Mouse (Mus musculus): ENCODE measurements around the gene Prdm13. TPM values are rescaled to one million over a fixed set of nuclear protein-coding genes. Genes with fewer than 3 reads are reported as not detected.
A peak's percentile ranks its signal among the peaks of the same experiment; 100 is the strongest.

Prdm13 gene
- polyA plus RNA-seq, 1 experiment from 2014 or later: not detected

DNA sequence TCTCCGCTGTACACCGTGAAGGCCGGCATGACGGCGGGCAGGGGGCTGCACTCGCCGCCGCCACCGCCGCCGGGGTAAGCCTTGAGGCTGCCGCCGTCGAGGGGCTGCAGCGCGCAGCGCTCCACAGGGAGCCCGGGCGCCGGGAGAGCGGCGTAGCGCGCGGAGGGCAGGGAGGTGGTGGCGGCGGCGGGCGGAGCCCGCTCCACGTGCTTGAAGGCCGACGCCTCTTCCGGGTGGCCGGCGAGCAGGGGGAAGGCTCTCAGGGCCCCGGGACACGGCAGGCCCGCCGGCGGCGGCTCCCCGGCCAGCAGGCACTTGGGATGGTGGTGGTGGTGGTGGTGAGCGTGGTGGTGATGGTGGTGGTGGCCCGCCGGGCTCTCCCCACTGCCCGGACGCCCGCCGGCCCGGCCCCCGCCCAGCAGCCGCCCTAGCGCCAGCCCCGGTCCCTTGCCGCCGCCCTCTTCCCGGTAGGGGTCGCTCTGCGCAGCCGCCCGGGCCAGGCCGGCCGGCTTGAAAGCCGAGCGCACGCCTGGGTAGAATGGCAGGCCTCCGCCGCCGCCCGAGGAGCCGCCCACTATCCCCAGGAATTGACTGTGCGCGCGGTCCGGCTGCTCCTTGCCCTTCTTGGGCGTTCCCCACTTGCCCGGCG is 6.7 kb downstream of the Prdm13 start:
- H3K36me3 ChIP-seq (ENCODE audit: insufficient read depth, low read length): no peaks in the 10 kb centered on the region
- peak overlapping the region; percentile 59 for H3K4me2 ChIP-seq (replicated peaks; ENCODE audit: low read depth, low read length)
- peak; percentile 21 for DNase-seq (ENCODE audit: low spot score)
- TF ChIP-seq EP300 (IDR thresholded peaks at IDR 0.05) (no peak), CTCF (IDR thresholded peaks at IDR 0.05) (peak; percentile 19)
- H3K27me3 ChIP-seq (replicated peaks; ENCODE audit: insufficient read depth, low read length): peaks cover 67% of the 10 kb centered on the region
- peak overlapping the region; percentile 34 for H3K4me3 ChIP-seq (ENCODE audit: low read depth, low read length)
- peak; percentile 73 for ATAC-seq
- WGBS: under 1% methylated on average over 54 of the region's 79 CpGs
- no peaks in the 10 kb centered on the region for H3K9me3 ChIP-seq (ENCODE audit: low read length)
- peaks cover 5% of the 10 kb centered on the region; the same call in 1 of the 2 replicates for H3K4me1 ChIP-seq (ENCODE audit: insufficient read depth, low read depth, low read length)
- H3K9ac ChIP-seq (replicated peaks; ENCODE audit: low read depth): no peak overlapping the region
- H3K27ac ChIP-seq (ENCODE audit: low read length): no peak overlapping the region

DNA sequence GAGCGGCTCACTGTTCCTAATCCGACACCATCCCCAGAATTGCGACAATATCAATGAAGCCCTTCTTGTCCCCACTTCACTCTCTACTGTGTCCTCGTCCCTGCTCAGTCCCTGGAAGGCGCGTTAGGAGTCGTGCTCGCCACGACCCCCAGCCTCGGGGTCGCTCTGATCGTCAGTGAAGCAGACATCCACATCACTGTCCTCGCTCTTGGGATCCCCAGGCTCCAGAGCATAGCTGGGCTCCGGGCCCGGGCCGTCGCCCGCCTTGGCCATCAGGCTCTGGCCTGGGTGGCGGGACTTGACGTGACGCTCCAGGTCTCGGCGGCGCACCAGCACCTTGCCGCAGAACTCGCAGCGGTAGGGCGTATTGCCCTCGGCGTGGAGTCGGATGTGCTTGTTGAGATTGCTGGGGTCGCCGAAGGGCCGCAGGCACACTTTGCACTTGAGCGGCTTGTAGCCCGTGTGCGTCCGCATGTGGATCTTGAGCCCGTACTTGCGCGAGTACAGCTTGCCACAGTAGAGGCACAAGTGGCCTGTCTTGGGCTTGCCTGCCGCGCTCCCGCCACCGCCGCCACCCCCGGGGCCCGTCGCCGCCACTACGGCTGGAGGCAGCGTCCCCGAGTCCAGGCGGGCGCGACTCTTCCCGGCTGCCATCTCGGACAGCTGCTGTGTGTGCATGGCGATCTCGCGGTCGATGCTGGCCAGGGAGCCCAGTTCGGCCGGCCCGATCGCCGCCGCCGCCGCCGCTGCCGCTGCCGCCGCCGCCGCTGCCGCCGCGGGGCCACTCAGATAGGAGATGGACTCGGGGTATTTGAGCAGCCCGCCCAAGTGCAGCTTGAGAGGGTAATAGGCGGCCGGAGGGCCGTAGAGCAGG is 7.4 kb downstream of the Prdm13 start:
- no peak for DNase-seq (ENCODE audit: low spot score)
- no peak overlapping the region for H3K9ac ChIP-seq (replicated peaks; ENCODE audit: low read depth)

DNA sequence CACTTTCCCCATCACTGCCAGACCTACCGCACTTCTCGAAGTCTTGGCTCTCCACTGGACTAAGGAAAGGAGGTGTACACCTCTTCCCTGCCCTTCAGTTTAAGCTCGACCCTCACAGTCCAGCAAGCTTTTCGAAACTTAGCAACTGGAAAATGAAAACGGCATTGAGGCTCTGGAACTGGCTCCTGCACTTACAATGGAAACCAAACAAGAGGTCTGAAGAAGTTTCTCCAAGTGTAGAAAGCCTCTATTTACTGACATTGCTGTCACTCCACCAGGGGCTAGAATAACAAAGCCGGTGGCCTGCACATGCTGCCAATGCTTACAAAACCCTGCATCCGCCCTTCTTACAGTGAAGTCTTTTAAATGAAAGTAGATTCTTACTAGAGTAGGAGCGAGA is 11.1 kb downstream of the Prdm13 start:
- no peak for DNase-seq (ENCODE audit: low spot score)
- H3K27me3 ChIP-seq (replicated peaks; ENCODE audit: insufficient read depth, low read length): peaks cover 38% of the 10 kb centered on the region

More for the DNA sequence above, 7.4 kb downstream of the Prdm13 start:
- Histone ChIP-seq H3K4me3 (ENCODE audit: low read depth, low read length) (peak overlapping the region; percentile 34), H3K27me3 (replicated peaks; ENCODE audit: insufficient read depth, low read length) (peaks cover 60% of the 10 kb centered on the region), H3K36me3 (ENCODE audit: insufficient read depth, low read length) (no peaks in the 10 kb centered on the region), H3K9me3 (ENCODE audit: low read length) (no peaks in the 10 kb centered on the region), H3K4me1 (ENCODE audit: insufficient read depth, low read depth, low read length) (peaks cover 5% of the 10 kb centered on the region; the same call in 1 of the 2 replicates), H3K4me2 (replicated peaks; ENCODE audit: low read depth, low read length) (peak overlapping the region; percentile 59), H3K27ac (ENCODE audit: low read length) (no peak overlapping the region)
- WGBS: under 1% methylated on average over 69 of the region's 84 CpGs
- peak; percentile 17; the same call in 1 of the 2 replicates for ATAC-seq
- TF ChIP-seq CTCF (IDR thresholded peaks at IDR 0.05) (no peak), EP300 (IDR thresholded peaks at IDR 0.05) (no peak)

DNA sequence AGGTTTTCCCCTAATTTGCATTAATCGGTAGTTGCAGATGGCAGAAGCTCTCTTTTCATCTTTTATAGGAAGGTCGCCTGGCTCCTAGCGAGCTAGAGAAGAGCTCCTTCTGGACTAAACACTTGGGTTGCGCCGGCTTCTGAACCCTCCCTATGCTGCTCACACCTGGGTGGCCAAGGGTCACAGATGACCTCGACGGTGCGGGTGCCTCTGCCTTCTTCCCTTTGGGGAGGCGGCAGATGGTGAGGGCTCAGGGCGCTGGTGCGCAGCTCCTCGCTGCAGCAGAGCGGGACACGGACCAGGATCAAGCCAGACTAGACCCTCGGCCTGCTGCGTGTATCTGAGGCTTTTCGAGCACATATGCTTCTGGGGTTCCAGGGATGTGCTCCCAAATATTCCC is 11.7 kb downstream of the Prdm13 start:
- Histone ChIP-seq H3K36me3 (ENCODE audit: insufficient read depth, low read length) (no peaks in the 10 kb centered on the region), H3K9ac (replicated peaks; ENCODE audit: low read depth) (no peak overlapping the region), H3K4me3 (ENCODE audit: low read depth, low read length) (no peak overlapping the region), H3K27me3 (replicated peaks; ENCODE audit: insufficient read depth, low read length) (peaks cover 32% of the 10 kb centered on the region), H3K4me1 (ENCODE audit: insufficient read depth, low read depth, low read length) (peaks cover 5% of the 10 kb centered on the region; the same call in 1 of the 2 replicates), H3K4me2 (replicated peaks; ENCODE audit: low read depth, low read length) (no peak overlapping the region), H3K27ac (ENCODE audit: low read length) (no peak overlapping the region), H3K9me3 (ENCODE audit: low read length) (no peaks in the 10 kb centered on the region)
- TF ChIP-seq EP300 (IDR thresholded peaks at IDR 0.05) (no peak), CTCF (IDR thresholded peaks at IDR 0.05) (no peak)
- WGBS: 5% methylated on average over 17 of the region's 17 CpGs
- no peak for ATAC-seq
- no peak for DNase-seq (ENCODE audit: low spot score)

More for the DNA sequence above, 11.1 kb downstream of the Prdm13 start:
- no peaks in the 10 kb centered on the region for H3K36me3 ChIP-seq (ENCODE audit: insufficient read depth, low read length)
- 4% methylated on average over 8 of the region's 8 CpGs for WGBS
- no peak overlapping the region for H3K9ac ChIP-seq (replicated peaks; ENCODE audit: low read depth)
- no peak for ATAC-seq
- H3K9me3 ChIP-seq (ENCODE audit: low read length): no peaks in the 10 kb centered on the region
- H3K4me2 ChIP-seq (replicated peaks; ENCODE audit: low read depth, low read length): no peak overlapping the region
- peaks cover 5% of the 10 kb centered on the region; the same call in 1 of the 2 replicates for H3K4me1 ChIP-seq (ENCODE audit: insufficient read depth, low read depth, low read length)
- TF ChIP-seq EP300 (IDR thresholded peaks at IDR 0.05) (no peak), CTCF (IDR thresholded peaks at IDR 0.05) (no peak)
- H3K27ac ChIP-seq (ENCODE audit: low read length): no peak overlapping the region
- no peak overlapping the region for H3K4me3 ChIP-seq (ENCODE audit: low read depth, low read length)

DNA sequence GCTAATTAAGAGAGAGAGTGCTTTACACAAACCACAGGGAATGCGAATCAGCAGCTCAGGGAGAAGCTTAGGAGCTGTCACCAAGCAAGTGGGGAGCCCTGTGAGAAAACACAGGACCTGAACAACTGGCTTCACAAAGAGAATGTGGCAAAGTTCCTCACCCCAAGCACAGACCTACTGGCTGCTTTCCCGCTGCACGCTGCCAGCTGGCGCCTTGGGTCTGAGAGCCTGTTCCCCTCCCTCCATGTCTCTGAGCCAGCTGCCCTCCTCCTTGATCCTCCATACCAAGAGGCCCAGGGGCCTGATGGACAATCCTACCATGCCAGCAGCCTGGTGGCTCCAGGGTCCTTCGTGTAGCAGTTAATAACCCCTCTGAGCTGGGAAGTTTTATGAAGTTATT is 19.8 kb downstream of the Prdm13 start:
- no peak overlapping the region for H3K27ac ChIP-seq (ENCODE audit: low read length)
- no peak for DNase-seq (ENCODE audit: low spot score)
- TF ChIP-seq EP300 (IDR thresholded peaks at IDR 0.05): no peak
- no peak for TF ChIP-seq CTCF (IDR thresholded peaks at IDR 0.05)
- no peaks in the 10 kb centered on the region for H3K4me1 ChIP-seq (ENCODE audit: insufficient read depth, low read depth, low read length)
- H3K9ac ChIP-seq (replicated peaks; ENCODE audit: low read depth): no peak overlapping the region
- WGBS: 14% methylated on average over 5 of the region's 5 CpGs
- no peak for ATAC-seq
- H3K4me2 ChIP-seq (replicated peaks; ENCODE audit: low read depth, low read length): no peak overlapping the region
- no peaks in the 10 kb centered on the region for H3K9me3 ChIP-seq (ENCODE audit: low read length)
- no peaks in the 10 kb centered on the region for H3K27me3 ChIP-seq (replicated peaks; ENCODE audit: insufficient read depth, low read length)
- no peaks in the 10 kb centered on the region for H3K36me3 ChIP-seq (ENCODE audit: insufficient read depth, low read length)
- no peak overlapping the region for H3K4me3 ChIP-seq (ENCODE audit: low read depth, low read length)

DNA sequence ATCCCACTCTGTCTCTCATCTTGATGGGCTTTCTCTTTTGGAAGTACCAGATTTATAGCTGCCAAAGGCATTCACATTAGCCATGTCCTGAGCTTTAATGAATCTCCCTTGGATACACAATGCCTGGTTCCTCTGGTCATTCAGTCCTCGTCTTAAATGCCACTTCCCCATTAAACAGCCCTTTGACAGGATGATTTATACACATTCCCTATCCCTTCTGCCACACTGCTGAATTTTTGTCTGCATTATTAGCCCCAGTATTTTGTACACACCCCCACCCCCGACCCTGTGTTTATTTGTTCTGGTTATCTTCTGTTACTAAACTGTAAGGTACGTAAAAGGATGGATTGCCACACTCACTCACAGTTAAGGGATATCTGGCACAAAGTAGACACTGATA is 27.6 kb downstream of the Prdm13 start:
- Histone ChIP-seq H3K4me3 (ENCODE audit: low read depth, low read length) (no peak overlapping the region), H3K4me1 (ENCODE audit: insufficient read depth, low read depth, low read length) (no peaks in the 10 kb centered on the region), H3K27me3 (replicated peaks; ENCODE audit: insufficient read depth, low read length) (no peaks in the 10 kb centered on the region), H3K27ac (ENCODE audit: low read length) (no peak overlapping the region), H3K9me3 (ENCODE audit: low read length) (no peaks in the 10 kb centered on the region), H3K4me2 (replicated peaks; ENCODE audit: low read depth, low read length) (no peak overlapping the region), H3K9ac (replicated peaks; ENCODE audit: low read depth) (no peak overlapping the region), H3K36me3 (ENCODE audit: insufficient read depth, low read length) (no peaks in the 10 kb centered on the region)
- TF ChIP-seq EP300 (IDR thresholded peaks at IDR 0.05): no peak
- TF ChIP-seq CTCF (IDR thresholded peaks at IDR 0.05): no peak
- 19% methylated on average over 3 of the region's 3 CpGs for WGBS
- DNase-seq (ENCODE audit: low spot score): no peak
- no peak for ATAC-seq
